Mouse (Mus musculus) left cerebral cortex, adult 9 months (tissue): ENCODE results near the gene 4931422A03Rik.

Experiments used
- DNase-seq, 2 experiments: peaks; one replicate each; pipeline ENCODE4 v3.0.0; 2022; ENCODE audit warnings: low spot score in 2 of 2

The 4931422A03Rik gene

DNA sequence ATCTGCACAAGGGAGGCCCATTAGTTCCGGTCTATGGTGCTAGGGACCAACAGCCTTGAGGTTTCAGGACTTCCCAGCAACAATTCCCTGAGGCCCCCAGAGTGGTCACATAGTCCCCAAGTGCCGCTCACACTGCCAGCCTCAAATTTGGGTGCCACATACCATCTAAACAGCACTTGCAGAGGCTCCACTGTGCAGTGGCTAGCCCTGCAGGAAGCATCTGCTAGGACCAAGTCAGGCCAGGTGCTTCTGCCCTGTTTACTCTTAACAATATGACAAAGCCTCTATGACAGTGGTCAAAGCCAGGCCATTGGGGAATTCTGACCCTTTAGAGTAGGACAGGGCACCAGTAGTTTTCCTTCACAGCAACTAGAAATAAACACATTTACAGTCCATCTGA lies 91.5 kb downstream of the 4931422A03Rik start:
- DNase-seq = no peak

DNA sequence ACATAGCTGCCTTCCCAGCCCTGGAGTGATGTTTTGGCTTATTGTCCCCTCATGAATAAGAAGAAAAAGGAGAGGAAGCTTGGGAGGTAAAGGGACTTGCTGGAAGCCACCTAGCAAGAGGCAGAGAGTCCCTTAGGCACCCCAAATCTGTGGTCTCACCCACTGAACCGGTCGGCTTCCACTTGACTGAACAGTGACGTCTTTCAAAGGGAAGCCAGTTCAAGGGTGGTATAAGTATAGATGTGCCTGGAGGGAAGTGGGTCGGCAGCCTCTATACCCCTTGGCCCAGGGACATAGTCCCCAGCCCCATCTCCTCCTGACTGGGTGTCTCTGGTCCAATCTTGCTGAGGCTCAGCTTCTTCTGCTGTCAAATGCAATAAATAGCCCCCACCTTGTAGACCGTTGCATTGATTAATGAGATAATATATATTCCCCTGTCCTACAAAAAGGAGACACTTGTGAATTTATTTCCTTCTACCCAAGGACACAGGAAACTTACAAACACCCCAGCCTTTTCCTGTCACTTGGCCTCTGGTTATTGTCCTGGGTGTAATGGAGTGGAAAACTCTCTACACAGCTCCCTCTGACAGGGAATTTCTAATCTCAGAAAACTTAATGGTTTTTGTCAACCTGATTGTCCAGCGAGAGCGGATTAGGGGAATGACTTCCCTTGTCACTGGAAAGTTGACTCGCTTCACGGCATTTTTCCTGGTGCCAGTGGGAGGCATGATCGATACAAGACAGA lies 92.3 kb downstream of the 4931422A03Rik start:
- DNase-seq = no peak

DNA sequence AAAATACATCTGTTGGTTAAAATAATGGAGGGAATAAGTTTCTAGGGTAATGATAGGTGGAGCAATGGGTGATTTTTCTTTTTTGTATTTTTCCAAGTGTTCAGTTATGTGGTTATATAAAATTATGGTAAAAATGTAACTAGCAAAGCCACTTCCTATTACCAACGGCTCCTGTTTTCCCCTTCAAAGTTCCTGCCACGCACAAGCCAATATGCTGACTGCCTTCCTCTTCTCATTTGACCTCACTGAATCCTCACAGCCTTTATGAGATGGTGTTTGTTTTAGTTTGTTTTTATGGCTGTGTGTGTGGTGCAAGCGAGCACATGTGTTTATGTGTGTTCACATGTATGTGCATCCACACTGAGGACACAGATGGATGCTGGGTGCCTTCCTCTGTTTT lies 93.5 kb downstream of the 4931422A03Rik start:
- no peak for DNase-seq

DNA sequence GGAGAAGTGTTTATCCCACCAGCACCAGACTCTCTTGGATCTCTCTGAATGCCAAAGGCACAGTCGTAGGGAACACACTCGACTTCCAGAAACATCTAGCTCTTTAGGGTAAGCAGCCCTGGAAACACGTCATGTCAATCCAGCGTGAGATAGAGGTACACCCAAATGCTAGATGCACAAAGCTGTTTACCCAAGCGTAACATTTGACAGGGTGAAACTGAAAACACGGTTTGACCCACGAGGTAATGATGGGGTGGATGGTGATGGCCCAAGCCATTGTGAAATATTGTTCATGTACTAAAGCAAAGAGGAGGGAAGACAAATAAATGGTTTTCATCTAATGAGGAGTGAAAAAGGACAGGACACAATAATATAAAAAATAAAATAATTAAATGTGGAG lies 93.9 kb downstream of the 4931422A03Rik start:
- DNase-seq = no peak

DNA sequence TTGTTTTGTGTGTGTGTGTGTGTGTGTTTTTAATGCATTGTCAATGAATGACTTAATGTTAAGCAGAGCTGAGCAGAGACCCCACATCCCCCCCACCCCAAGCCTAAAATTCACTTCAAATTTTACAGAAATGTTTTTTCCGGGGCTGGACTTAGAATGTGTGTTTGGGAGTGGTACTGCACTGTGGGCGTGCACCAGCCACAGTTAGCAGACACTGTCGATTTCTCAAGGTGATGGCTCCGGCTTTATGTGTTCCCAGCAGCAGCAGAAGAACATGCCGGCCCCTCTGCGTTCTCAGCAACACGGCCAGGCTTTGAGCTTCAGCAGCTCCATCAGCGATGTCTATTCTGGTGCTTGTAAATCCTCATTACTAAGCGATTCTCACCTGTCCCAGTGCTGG lies 95.7 kb downstream of the 4931422A03Rik start:
- no peak for DNase-seq

DNA sequence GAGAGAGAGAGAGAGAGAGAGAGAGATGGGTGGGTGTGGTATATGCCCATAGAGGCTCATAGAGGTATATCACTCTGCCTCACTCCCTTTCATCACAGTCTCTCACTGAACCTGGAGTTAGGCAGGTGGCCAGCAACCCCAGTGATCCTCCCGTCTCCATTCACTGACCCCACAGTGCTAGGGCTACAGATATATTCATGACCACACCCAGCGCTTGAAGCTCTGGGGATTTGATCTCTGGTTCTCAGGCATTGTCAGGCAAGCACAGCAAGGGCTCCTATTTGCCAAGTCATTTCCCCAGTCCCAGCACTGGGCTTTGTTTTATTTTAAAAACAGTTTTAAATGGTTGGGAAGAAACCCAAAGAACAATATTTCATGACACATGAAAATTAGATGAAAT lies 96.1 kb downstream of the 4931422A03Rik start:
- no peak for DNase-seq

DNA sequence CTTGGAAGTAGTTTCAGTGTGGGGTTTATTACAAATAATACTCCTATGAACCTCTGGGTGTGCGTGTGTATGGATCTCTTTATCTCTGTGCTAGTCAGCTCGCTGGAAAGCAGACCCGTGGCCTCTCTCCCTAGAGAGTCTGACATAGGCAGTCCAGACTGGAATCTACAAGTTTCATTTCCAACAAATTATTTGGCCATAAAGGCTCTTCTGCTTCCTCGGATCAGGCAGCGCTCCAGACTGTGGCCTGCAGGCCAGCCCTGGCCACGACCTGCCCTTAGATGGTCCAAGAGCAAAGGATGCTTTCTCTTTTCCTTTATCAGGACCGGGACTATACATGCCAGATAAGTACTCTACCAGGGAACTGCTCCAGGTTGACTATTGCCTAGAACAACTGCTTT lies 96.7 kb downstream of the 4931422A03Rik start:
- no peak for DNase-seq

DNA sequence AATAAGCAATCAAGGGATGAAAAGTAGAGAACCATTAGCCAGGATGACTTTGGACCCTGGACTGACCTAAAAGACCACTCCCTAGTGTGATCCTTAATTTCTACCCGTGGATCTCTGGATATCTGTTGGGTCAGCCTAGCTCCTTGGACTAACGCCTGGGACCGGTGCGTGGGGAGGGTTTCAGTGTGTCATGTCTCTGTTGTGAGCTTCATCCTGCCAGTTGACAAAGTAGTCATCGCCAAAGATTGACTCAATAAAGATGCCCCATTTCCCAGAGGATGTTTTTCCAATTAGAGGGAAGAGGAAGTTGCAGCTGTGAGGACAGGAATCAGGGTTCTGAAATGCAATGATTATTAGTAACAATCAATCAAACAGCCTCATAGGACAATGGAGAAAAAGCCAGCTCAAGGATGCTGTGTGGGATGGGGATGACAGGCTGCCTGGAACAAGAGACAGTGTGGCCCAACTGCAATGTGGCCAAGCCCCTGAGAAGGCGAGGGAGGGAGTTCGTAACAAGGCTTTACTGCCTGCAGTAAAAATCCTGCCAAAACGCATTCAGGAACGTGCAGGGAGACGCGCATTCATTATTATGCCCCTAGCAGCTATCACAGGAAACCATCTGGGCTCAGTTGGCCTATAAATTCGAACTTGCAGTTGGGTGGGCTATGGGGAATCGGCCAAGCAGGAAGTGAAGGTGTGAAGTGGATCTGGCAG lies 97.7 kb downstream of the 4931422A03Rik start:
- DNase-seq = no peak

DNA sequence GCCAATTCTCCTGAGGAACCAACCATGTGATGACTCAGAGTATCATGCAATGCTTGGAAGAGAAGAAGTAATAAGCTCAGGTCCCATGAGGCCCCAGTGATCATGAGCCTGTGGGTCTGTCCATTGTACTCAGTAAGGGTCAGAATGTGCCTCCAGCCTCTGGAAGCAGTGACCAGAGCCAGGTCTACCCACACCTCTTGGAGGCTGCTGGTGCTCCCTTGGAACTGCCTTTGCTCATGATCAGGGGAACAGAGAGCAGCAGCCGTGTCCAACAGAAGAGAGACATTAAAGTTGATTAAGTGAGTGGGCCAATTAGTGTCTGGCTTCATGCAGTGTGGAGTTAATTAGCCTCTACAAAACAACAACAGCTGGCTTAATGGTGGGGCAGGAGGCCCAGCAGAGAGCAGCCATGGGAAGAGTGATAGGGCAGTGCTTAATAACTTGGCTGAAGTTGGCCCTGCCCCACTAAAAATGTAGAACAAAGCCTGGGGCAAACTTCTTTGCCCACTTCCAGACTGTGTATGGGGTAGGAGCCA lies 100.5 kb downstream of the 4931422A03Rik start:
- DNase-seq = no peak

DNA sequence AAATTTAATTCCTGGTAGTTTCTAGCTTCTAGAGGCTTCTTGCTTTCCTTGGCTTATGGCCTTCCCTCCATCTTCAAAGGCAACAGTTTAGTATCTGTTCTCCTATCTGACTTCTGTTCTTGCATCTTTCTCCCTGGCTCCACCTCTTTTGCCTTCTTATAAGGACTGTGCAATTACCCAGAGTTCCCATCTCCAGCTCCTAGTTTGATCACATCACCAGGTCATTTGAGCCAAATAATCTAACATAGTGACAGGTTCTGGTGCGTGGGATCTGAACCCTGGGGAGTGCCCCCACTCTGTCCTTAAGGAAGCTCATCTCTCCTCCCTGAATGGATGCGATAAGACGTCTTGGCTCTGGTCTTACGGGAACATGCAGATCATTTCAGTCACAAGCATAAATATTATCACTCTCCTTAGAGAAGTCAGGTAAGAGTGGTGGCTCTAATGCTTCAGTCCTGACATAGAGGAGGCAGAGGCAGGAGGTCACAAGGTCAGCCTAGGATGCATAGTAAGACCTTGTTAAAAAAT lies 101.5 kb downstream of the 4931422A03Rik start:
- no peak for DNase-seq

DNA sequence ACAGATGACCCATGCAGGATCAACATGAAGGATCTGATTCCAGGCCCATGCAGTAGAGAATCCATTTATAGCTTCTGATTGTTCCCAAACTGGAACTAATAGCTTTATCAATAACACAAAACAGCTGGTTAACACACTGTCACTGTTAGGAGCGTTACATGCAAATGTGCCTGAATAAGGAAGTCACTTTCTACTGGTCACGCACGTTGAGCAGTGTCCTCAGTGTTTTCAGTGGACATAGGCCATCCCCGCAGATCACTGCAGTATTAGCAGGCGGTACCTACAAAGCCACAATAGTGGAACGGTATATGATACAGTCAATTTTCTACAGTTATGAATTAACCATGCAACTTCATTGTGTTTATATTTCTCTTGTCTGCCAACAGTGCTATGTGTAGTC lies 108.7 kb downstream of the 4931422A03Rik start:
- DNase-seq = no peak

DNA sequence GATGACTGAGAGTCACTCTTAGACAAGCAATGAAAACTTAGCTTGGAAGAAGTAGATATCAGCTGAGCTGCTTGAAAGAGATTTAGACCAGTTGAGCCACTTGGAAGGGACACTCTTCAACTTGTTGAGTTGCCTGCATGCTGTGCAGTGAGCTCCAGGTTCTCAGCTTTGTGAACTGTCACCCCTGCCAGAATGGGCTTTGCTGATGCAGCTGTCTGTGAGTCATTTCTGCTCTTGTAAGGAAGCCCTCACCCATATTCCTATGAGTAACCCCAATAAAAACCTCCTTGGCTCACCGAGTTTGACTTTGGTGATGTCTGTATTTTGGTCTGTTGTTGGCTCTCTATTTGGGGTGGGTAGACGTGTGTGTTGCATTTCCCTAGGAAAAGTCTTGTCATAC lies 109.8 kb downstream of the 4931422A03Rik start:
- DNase-seq = no peak

DNA sequence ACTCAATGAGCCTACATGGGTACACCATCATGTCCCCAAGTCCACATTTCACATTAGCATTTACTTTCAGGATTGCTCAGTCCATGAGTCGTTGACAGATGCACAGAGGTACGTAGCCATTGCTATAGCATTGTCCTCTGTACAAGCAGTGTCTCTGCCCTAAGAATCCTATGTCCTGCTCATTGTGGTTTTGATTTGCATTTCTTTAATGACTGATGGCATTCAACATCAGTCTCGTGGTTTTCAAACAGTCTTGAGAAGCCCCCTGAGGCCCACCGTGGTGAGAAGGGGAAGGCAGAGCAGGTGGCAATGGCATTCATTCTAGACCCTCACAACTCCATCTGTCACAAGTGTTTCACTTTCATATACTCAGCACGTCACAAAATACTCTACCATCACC lies 110.8 kb downstream of the 4931422A03Rik start:
- DNase-seq = no peak
